Mouse (Mus musculus) monocyte, adult 2 months (primary cell): ENCODE results near the gene Ktn1.

ENCODE experiments used
- DNase-seq, 2 experiments: peaks; one replicate each; pipeline ENCODE4 v3.0.0; 2022; ENCODE audit warnings: low spot score in 2 of 2, low read depth in 1 of 2

Ktn1 gene

GRCm38 (mm10) chr14:47754253-47754897 lies 106.1 kb downstream of the Ktn1 start:
- DNase-seq, result no peak

- DNase-seq, result no peak
Observed at GRCm38 (mm10) chr14:47756411-47757065, 108.3 kb downstream of the Ktn1 start.

GRCm38 (mm10) chr14:47765192-47765591 lies 116.9 kb downstream of the Ktn1 start:
- no peak for DNase-seq

DNA sequence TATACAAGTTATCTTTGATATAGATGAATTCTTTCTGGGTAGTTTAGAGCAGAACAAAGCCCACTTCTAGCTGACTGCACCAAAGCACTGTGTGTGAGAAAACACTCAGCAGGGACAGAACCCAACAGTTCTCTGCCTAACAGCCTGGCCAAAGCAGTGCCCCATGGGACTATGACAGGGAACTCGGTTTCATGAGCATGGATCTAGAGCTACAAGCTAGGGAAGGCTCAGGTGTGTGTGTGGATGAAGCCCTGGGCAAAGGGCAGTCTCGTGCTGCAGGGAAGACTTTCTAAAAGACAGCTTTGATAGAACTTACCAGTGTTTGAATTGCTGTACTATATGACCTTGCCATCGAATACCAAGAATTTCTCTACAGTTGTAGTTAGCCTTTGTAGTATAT lies 117.5 kb downstream of the Ktn1 start:
- no peak for DNase-seq

DNA sequence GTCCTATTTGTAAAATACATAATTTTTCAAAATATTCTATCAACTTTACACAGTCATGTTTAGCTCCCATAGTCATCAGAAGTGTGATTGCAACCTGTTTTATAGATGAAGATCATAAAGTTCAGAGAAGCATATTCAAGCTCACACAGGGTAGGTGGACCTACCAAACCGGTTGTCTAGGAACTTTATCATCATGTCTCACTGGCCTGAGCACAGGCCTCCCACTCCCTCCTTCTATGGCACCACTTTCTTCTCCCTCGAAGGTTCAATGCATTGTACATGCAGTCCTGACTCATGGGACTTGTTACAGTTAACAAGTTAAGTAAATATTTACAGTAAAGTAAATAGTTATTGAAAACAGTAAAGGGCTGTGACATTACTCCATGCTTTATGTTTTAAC lies 118.1 kb downstream of the Ktn1 start:
- no peak for DNase-seq

GRCm38 (mm10) chr14:47771496-47771895 lies 123.2 kb downstream of the Ktn1 start:
- no peak for DNase-seq

GRCm38 (mm10) chr14:47775543-47775942 lies 127.3 kb downstream of the Ktn1 start:
- no peak for DNase-seq

GRCm38 (mm10) chr14:47776260-47777035 lies 128.2 kb downstream of the Ktn1 start:
- no peak for DNase-seq

DNA sequence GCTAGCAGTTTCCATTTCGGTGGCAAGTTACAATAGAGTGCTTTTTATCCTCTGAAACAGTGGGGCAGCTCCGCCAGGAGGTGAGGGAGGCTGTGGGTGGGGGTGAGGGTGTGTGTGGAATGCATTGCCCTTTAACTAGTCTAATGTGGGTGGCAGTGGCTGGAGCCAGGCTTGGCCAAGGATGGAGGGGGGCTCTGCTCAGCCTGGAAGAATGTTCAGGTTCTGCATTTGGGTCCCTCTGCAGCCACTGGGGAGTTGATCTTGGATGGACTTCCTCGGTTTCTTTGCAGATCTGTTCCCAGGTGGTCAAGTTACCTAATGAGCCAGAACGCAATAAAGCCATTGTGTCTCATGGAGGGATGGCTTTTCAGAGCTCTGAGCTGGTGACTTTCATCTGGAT lies 137.9 kb downstream of the Ktn1 start:
- no peak for DNase-seq
